Mouse (Mus musculus): ENCODE data around the gene Ago4. TPM values are rescaled to one million over a fixed set of nuclear protein-coding genes. Genes with fewer than 3 reads are reported as not detected.
"Not testable (repeated sequence)": the region's sequence is repeated elsewhere in the genome, so short reads cannot be mapped to it uniquely, and the experiment has no call there.

The Ago4 gene
- polyA plus RNA-seq, 1 experiment from 2014 or later = 1.6 TPM

GRCm38 (mm10) chr4:126553105-126553504 lies 19.8 kb upstream of the Ago4 start:
- ChIA-PET POLR2A (no interaction called here), CTCF (interaction anchor here (2.3 kb wide), 1 partner anchor 188 kb away, joined by 9 read pairs; no protein-coding TSS in a partner anchor)
- ATAC-seq (no peak), DNase-seq (ENCODE audit: low read depth, low spot score) (no peak)
- no peaks in the 10 kb centered on the region for H3K27me3 ChIP-seq
- in situ Hi-C loops (cut with MboI; ENCODE audit: low pct_unique_long_range_greater_than_20kb) = loop anchor here (25.0 kb wide), 1 partner anchor 684 kb away; the partner anchor contains the start of gene Smim12
- no peak for TF ChIP-seq CTCF (IDR thresholded peaks at IDR 0.05)

- ChIA-PET CTCF (no interaction called here), POLR2A (no interaction called here)
- TF ChIP-seq CTCF (IDR thresholded peaks at IDR 0.05) = no peak
- DNase-seq (ENCODE audit: low read depth, low spot score) = no peak
- ATAC-seq = no peak
- no peaks in the 10 kb centered on the region for H3K27me3 ChIP-seq
- in situ Hi-C loops (cut with MboI; ENCODE audit: low pct_unique_long_range_greater_than_20kb) = loop anchor here (25.0 kb wide), 1 partner anchor 685 kb away; the partner anchor contains the start of gene Smim12
Measured at GRCm38 (mm10) chr4:126552136-126552535, 18.9 kb upstream of the Ago4 start.

GRCm38 (mm10) chr4:126546183-126546582 lies 12.9 kb upstream of the Ago4 start:
- DNase-seq (ENCODE audit: low read depth, low spot score) (no peak), ATAC-seq (no peak)
- CTCF ChIA-PET = no interaction called here
- in situ Hi-C loops (cut with MboI; ENCODE audit: low pct_unique_long_range_greater_than_20kb) = no loop called here
- H3K27me3 ChIP-seq = peaks cover 6% of the 10 kb centered on the region
- TF ChIP-seq CTCF (IDR thresholded peaks at IDR 0.05) = no peak
- POLR2A ChIA-PET = no interaction called here

- DNase-seq (ENCODE audit: low read depth, low spot score) (no peak), ATAC-seq (no peak)
- in situ Hi-C loops (cut with MboI; ENCODE audit: low pct_unique_long_range_greater_than_20kb) = no loop called here
- ChIA-PET POLR2A (no interaction called here), CTCF (no interaction called here)
- TF ChIP-seq CTCF (IDR thresholded peaks at IDR 0.05) = no peak
- H3K27me3 ChIP-seq = peaks cover 6% of the 10 kb centered on the region
Measured at GRCm38 (mm10) chr4:126545703-126546102, 12.4 kb upstream of the Ago4 start.

- ATAC-seq (no peak), DNase-seq (ENCODE audit: low read depth, low spot score) (no peak)
- TF ChIP-seq CTCF (IDR thresholded peaks at IDR 0.05) = no peak
- in situ Hi-C loops (cut with MboI; ENCODE audit: low pct_unique_long_range_greater_than_20kb) = no loop called here
- peaks cover 6% of the 10 kb centered on the region for H3K27me3 ChIP-seq
- POLR2A ChIA-PET = no interaction called here
- CTCF ChIA-PET = no interaction called here
Measured at GRCm38 (mm10) chr4:126545016-126545415, 11.7 kb upstream of the Ago4 start.

- DNase-seq (ENCODE audit: low read depth, low spot score) (no peak), ATAC-seq (no peak)
- peaks cover 6% of the 10 kb centered on the region for H3K27me3 ChIP-seq
- no peak for TF ChIP-seq CTCF (IDR thresholded peaks at IDR 0.05)
- CTCF ChIA-PET = no interaction called here
- POLR2A ChIA-PET = no interaction called here
- in situ Hi-C loops (cut with MboI; ENCODE audit: low pct_unique_long_range_greater_than_20kb) = no loop called here
Measured at GRCm38 (mm10) chr4:126542838-126543237, 9.6 kb upstream of the Ago4 start.

- CTCF ChIA-PET = no interaction called here
- no peak for ATAC-seq
- H3K27me3 ChIP-seq = peaks cover 6% of the 10 kb centered on the region
- in situ Hi-C loops (cut with MboI; ENCODE audit: low pct_unique_long_range_greater_than_20kb) = no loop called here
- POLR2A ChIA-PET = no interaction called here
- no peak for DNase-seq (ENCODE audit: low read depth, low spot score)
- TF ChIP-seq CTCF (IDR thresholded peaks at IDR 0.05) = no peak
Measured at GRCm38 (mm10) chr4:126540487-126541071, 7.3 kb upstream of the Ago4 start.

- CTCF ChIA-PET = no interaction called here
- in situ Hi-C loops (cut with MboI; ENCODE audit: low pct_unique_long_range_greater_than_20kb) = no loop called here
- POLR2A ChIA-PET = no interaction called here
- no peaks in the 10 kb centered on the region for H3K27me3 ChIP-seq
- no peak for TF ChIP-seq CTCF (IDR thresholded peaks at IDR 0.05)
- no peak for DNase-seq (ENCODE audit: low read depth, low spot score)
- ATAC-seq = no peak
Measured at GRCm38 (mm10) chr4:126536865-126537264, 3.6 kb upstream of the Ago4 start.

GRCm38 (mm10) chr4:126535631-126536030 lies 2.4 kb upstream of the Ago4 start:
- DNase-seq (ENCODE audit: low read depth, low spot score); in situ Hi-C loops (cut with MboI; ENCODE audit: low pct_unique_long_range_greater_than_20kb); H3K27me3 ChIP-seq; POLR2A ChIA-PET; ATAC-seq; CTCF ChIA-PET: not testable (repeated sequence)

- no peaks in the 10 kb centered on the region for H3K27me3 ChIP-seq
- in situ Hi-C loops (cut with MboI; ENCODE audit: low pct_unique_long_range_greater_than_20kb) = no loop called here
Measured at GRCm38 (mm10) chr4:126533729-126534070, 428 bp upstream of the Ago4 start.

GRCm38 (mm10) chr4:126532292-126532691 lies 980 bp downstream of the Ago4 start:
- CTCF ChIA-PET = no interaction called here
- no peak for TF ChIP-seq CTCF (IDR thresholded peaks at IDR 0.05)
- no peaks in the 10 kb centered on the region for H3K27me3 ChIP-seq
- POLR2A ChIA-PET = no interaction called here
- in situ Hi-C loops (cut with MboI; ENCODE audit: low pct_unique_long_range_greater_than_20kb) = no loop called here
- ATAC-seq = no peak
- DNase-seq (ENCODE audit: low read depth, low spot score) = no peak

More at GRCm38 (mm10) chr4:126533729-126534070, 428 bp upstream of the Ago4 start:
- POLR2A ChIA-PET = no interaction called here
- DNase-seq (ENCODE audit: low read depth, low spot score) (no peak), ATAC-seq (no peak)
- TF ChIP-seq CTCF (IDR thresholded peaks at IDR 0.05) = no peak
- CTCF ChIA-PET = no interaction called here

- in situ Hi-C loops (cut with MboI; ENCODE audit: low pct_unique_long_range_greater_than_20kb) = no loop called here
- DNase-seq (ENCODE audit: low read depth, low spot score) (no peak), ATAC-seq (no peak)
- TF ChIP-seq CTCF (IDR thresholded peaks at IDR 0.05) = peak; percentile 34
- ChIA-PET POLR2A (no interaction called here), CTCF (no interaction called here)
- H3K27me3 ChIP-seq = no peaks in the 10 kb centered on the region
Measured at GRCm38 (mm10) chr4:126526828-126527227, 6.4 kb downstream of the Ago4 start.
